Mouse (Mus musculus) stomach, postnatal 0 days (tissue): ENCODE data around the gene Shank3. TPM values are rescaled to one million over a fixed set of nuclear protein-coding genes. Genes with fewer than 3 reads are reported as not detected.

Source experiments
- ATAC-seq: fragments of 200-750 bp; cut with Nextera tagmentation; 2 replicates; pipeline ENCODE4 v1.8.0; 2017; ENCODE audit not compliant: low FRiP score, low TSS enrichment
- DNase-seq: peaks from one replicate; pipeline ENCODE4 v3.0.0-alpha.2; 2016; ENCODE audit warnings: low spot score
- H3K27ac ChIP-seq: fragments of 300-500 bp; sonication (generic); replicated peaks from 2 replicates; pipeline ENCODE4 v1.5.1; 2014; ENCODE audit warnings: mild to moderate bottlenecking, control low read depth
- H3K27me3 ChIP-seq: fragments of 300-500 bp; sonication (generic); 2 replicates; pipeline ENCODE4 v1.6.1; 2014; ENCODE audit warnings: low read length; ENCODE audit not compliant: control insufficient read depth, insufficient read depth
- H3K36me3 ChIP-seq: fragments of 300-500 bp; sonication (generic); 2 replicates; pipeline ENCODE4 v1.6.1; 2014; ENCODE audit warnings: low read length, mixed read lengths; ENCODE audit not compliant: control insufficient read depth, insufficient read depth
- H3K4me1 ChIP-seq: fragments of 300-500 bp; sonication (generic); replicated peaks from 2 replicates; pipeline ENCODE4 v1.6.1; 2014; ENCODE audit warnings: antibody characterized with exemption; ENCODE audit not compliant: control insufficient read depth, insufficient read depth
- H3K4me2 ChIP-seq: fragments of 300-500 bp; sonication (generic); replicated peaks from 2 replicates; pipeline ENCODE4 v1.6.1; 2014; ENCODE audit warnings: low read depth, mild to moderate bottlenecking, control low read depth, moderate library complexity
- H3K4me3 ChIP-seq: fragments of 300-500 bp; sonication (generic); 2 replicates; pipeline ENCODE4 v1.5.1; 2014; ENCODE audit warnings: low read depth, low read length, control low read depth
- H3K9ac ChIP-seq: fragments of 300-500 bp; sonication (generic); 2 replicates; pipeline ENCODE4 v1.6.1; 2014; ENCODE audit warnings: mild to moderate bottlenecking, low read length, control low read depth, mixed read lengths
- H3K9me3 ChIP-seq: fragments of 300-500 bp; sonication (generic); 2 replicates; pipeline ENCODE4 v1.6.1; 2016; ENCODE audit warnings: low read length; ENCODE audit not compliant: control insufficient read depth
- CTCF ChIP-seq: IDR thresholded peaks from 2 replicates; pipeline ENCODE4 v1.5.1; 2016; ENCODE audit warnings: antibody characterized with exemption, low read depth, mild to moderate bottlenecking, moderate library complexity
- EP300 ChIP-seq: optimal IDR thresholded peaks from 2 replicates; pipeline ENCODE3; 2016; ENCODE audit warnings: antibody characterized with exemption
- WGBS: fragments of 180-500 bp; shearing (Covaris S2); extraction: QIAGEN DNeasy Blood & Tissue Kit; methylation state at CpG from one replicate; pipeline ENCODE4 v1.1.7; 2014; 5-methylcytosine and 5-hydroxymethylcytosine counted together
- polyA plus RNA-seq: library from polyadenylated mRNA; unstranded; fragments of >200 nt; fragmentation: Nextera tagmentation; extraction: Ambion mirVana; gene quantifications from 2 replicates; pipeline ENCODE4 v1.2.1, GENCODE M21; 2015

Shank3 gene
- polyA plus RNA-seq, 1 experiment from 2014 or later, result 0.40 TPM

GRCm38 (mm10) chr15:89548837-89549236 is 49.4 kb downstream of the Shank3 start:
- Histone ChIP-seq H3K4me3 (no peak overlapping the region), H3K9me3 (no peaks in the 10 kb centered on the region), H3K4me1 (no peaks in the 10 kb centered on the region), H3K27me3 (no peaks in the 10 kb centered on the region), H3K27ac (no peak overlapping the region), H3K4me2 (no peak overlapping the region), H3K36me3 (no peaks in the 10 kb centered on the region), H3K9ac (no peak overlapping the region)
- WGBS, result 53% methylated on average over 11 of the region's 11 CpGs
- TF ChIP-seq CTCF, result no peak
- no peak for TF ChIP-seq EP300
- DNase-seq (no peak), ATAC-seq (no peak)

- no peak overlapping the region for H3K4me3 ChIP-seq
- no peak overlapping the region for H3K9ac ChIP-seq
- no peaks in the 10 kb centered on the region for H3K4me1 ChIP-seq
- no peaks in the 10 kb centered on the region for H3K36me3 ChIP-seq
- DNase-seq (no peak), ATAC-seq (no peak)
- no peak overlapping the region for H3K27ac ChIP-seq
- no peaks in the 10 kb centered on the region for H3K9me3 ChIP-seq
- no peak for TF ChIP-seq EP300
- TF ChIP-seq CTCF, result no peak
- H3K4me2 ChIP-seq, result no peak overlapping the region
- no peaks in the 10 kb centered on the region for H3K27me3 ChIP-seq
- 90% methylated on average over 8 of the region's 8 CpGs for WGBS
These were observed 51.1 kb downstream of the Shank3 start for GRCm38 (mm10) chr15:89550506-89550905.

GRCm38 (mm10) chr15:89551733-89552132 is 52.3 kb downstream of the Shank3 start:
- H3K9me3 ChIP-seq, result no peaks in the 10 kb centered on the region
- no peaks in the 10 kb centered on the region for H3K36me3 ChIP-seq
- ATAC-seq, result no peak
- no peaks in the 10 kb centered on the region for H3K27me3 ChIP-seq
- H3K27ac ChIP-seq, result no peak overlapping the region
- DNase-seq, result no peak
- H3K4me3 ChIP-seq, result no peak overlapping the region
- WGBS, result 75% methylated on average over 1 of the region's 1 CpGs
- no peaks in the 10 kb centered on the region; the same call in 1 of the 2 replicates for H3K4me1 ChIP-seq
- no peak overlapping the region for H3K4me2 ChIP-seq
- H3K9ac ChIP-seq, result no peak overlapping the region
- no peak for TF ChIP-seq CTCF
- no peak for TF ChIP-seq EP300

- Histone ChIP-seq H3K9ac (no peak overlapping the region), H3K36me3 (no peaks in the 10 kb centered on the region), H3K27me3 (no peaks in the 10 kb centered on the region), H3K27ac (no peak overlapping the region), H3K4me2 (no peak overlapping the region), H3K4me1 (no peaks in the 10 kb centered on the region; the same call in 1 of the 2 replicates), H3K4me3 (no peak overlapping the region), H3K9me3 (no peaks in the 10 kb centered on the region)
- DNase-seq (no peak), ATAC-seq (no peak)
- TF ChIP-seq EP300 (no peak), CTCF (no peak)
- 84% methylated on average over 6 of the region's 6 CpGs for WGBS
These were observed 56.2 kb downstream of the Shank3 start for GRCm38 (mm10) chr15:89555591-89555990.

- H3K9me3 ChIP-seq, result no peaks in the 10 kb centered on the region
- H3K36me3 ChIP-seq, result no peaks in the 10 kb centered on the region
- no peak overlapping the region for H3K27ac ChIP-seq
- peak overlapping the region; percentile 43 for H3K4me2 ChIP-seq
- 46% methylated on average over 23 of the region's 23 CpGs for WGBS
- no peaks in the 10 kb centered on the region for H3K27me3 ChIP-seq
- DNase-seq, result peak; percentile 43
- H3K4me3 ChIP-seq, result no peak overlapping the region
- no peak overlapping the region for H3K9ac ChIP-seq
- TF ChIP-seq EP300 (no peak), CTCF (peak; percentile 57)
- no peaks in the 10 kb centered on the region; the same call in 1 of the 2 replicates for H3K4me1 ChIP-seq
- peak; percentile 15; the same call in 1 of the 2 replicates for ATAC-seq
These were observed 57.2 kb downstream of the Shank3 start for GRCm38 (mm10) chr15:89556401-89557178.
